Mouse (Mus musculus): Measurements from ENCODE around the gene Cnnm1.

Cnnm1 gene

DNA sequence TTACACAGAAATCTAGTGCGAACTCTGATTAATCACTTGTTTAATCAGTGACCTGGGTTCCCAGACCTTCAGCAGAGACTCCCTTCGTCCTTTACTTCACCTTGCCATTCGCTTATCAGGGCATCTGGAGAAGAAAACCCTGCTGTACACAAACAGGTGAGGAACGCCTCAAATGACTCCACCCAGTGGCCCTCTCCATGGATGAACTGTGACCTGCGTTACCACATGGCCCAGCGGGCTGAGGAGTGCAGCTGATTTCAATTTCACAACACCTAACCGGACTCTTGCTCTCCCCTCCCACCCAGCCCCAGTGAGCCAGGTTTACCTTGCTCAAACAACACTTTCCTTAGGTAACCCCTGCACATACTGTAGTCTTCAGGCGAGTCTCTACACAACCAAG, 73.6 kb downstream of the Cnnm1 start:
- DNase-seq = no peak

DNA sequence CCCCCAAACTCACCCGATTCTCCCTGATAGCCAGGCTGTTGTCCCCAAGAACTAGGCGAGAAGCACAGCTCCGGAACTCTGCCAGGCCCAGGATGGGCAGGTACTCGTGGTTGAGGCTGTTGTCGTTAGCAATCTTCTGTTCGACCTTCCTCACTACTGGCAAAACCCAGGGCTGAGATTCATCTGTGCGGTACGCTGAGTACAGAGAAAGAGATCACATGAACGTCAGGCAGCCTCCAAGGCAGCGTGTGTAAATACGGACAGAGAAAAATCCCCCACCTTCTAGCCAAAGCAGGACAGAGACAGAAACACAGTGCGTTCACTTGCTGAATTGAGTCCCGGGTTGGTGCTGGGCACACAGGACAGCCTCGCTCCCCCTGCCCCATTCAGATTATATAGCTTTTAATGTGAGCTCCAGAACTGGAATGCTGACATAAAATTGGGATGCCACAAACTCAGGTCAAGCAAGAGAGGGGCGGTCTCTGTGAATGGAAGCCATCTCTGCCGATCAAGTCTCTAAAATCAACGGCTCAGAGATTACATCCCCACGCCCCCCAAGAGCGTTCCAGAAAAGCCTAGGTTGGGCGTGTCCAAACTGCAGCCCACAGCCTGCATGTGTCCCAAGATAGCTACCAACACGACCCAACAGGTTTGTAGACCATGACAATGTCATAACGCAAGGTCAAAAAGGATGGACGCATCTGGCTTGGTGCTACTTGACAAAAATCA, 75.6 kb downstream of the Cnnm1 start:
- no peak for DNase-seq

DNA sequence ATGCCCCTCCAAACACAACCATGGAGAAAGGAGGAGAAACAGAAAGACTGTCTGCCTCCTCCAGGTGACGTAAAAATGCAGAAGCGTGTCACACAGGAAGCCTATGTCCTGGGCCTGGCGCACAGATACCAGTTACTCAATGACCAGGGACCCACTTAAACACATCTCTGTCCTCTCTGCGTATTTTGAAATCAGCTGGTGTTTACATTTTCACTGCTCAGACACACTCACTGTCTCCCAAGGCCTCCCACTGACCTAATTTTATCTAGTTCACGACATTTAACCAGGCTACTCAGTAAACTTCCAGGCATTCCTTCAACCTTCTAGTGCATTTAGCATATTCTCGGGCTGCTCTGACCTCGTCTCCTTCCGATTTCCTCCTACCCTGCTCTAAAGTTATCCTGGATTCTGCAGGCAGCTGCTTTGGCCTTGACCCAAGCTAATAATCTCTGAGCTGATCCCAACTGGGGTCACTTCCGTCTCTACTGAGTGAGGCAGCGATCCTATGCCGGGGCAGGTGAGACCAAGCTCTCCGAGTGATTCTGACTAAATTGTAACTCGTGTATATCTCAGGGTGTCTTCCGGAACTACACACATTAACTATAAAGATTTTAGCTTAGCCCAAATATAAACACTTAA, 76.3 kb downstream of the Cnnm1 start:
- no peak for DNase-seq

DNA sequence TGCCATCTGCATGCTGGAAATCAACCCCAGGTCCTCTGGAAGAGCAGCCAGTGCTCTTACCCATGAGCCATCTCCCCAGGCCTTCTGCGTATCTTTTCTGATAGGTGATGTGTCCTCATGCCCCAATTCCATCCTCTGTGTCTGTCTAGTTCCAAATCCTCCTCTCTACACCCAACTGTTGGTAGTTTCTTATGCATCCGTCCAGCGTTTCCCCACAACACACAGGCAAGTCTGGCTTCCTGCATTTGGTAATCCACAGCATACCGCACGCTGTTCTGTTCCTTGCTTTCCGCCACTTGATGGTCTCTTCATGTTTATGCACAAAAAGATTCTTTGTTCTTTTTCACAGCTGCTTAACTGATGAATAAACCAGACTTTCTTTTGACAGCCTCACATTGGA, 77.1 kb downstream of the Cnnm1 start:
- DNase-seq = no peak

DNA sequence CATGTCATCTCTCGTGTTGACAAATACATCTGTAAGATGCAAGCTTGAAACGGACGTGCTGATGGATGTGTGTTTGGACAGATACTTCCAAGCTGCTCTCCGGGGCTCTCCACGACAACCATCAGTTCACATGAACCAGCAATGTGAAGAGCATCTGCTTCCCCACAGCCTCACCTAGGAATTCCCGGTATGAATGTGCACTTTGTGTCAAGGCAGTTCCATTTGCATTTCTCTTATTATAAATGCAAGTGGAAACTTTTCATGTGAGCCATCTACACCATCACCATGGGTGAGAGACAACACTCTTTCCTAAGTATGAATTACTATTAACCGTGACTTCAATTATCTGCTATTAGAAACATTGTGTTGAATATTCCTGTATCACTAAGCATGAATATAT, 77.6 kb downstream of the Cnnm1 start:
- DNase-seq = no peak

DNA sequence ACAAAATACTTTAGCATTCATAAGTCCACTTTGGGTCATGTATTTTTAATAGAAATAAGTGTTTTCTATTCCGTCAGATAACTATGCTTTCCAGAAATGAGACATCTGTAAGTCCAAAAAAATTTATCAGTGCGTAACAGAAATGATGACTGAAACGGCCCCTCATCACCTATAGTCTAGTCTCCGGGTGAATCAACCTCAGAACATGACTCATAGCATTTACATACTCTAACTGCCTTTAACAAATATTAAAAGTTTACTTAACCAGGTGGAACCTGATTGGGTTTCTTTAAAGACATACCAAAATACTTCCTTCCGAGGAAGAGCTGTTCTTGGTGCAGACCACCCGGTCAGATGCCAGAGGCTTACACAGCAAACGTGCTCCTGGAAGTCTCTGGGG, 78.0 kb downstream of the Cnnm1 start:
- DNase-seq = no peak

DNA sequence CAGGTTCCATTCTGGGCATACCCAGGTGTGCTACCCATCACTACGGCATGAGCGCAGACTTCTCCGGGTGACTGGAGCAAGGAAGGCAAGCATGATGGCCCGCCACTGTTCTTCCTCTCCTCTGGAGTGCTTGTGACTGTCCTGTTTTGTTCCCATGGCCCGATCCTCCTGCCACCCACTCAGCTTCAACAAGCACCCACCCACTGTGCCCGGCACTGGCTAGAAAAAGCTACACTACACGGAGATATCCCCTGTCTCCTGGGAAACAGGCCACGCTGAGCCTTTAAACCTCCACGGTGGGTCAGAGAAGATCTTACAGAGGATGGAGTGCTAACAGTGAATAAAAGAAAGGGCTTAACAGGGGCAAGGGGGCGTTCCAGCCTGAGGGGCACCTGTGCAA, 79.0 kb downstream of the Cnnm1 start:
- no peak for DNase-seq

DNA sequence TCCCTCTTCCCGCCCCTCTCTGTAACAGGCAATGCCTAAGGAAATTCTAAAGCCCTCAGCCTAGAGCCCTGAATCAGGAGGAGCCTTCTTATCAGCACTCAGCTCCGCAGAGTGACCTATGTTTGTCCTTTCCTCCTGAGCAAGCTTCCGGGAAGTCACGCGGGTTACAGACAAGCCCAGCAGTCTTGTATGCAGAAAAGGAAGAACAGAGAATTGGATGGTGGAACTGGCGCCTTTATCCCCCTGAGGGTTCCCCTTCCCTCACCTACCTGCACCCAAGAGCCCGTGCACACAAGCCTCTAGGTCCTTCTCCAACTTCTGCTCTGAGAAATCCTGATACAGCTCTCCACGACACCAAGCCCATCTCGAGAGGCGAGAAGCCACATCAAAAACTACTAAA, 80.2 kb downstream of the Cnnm1 start:
- DNase-seq = no peak

DNA sequence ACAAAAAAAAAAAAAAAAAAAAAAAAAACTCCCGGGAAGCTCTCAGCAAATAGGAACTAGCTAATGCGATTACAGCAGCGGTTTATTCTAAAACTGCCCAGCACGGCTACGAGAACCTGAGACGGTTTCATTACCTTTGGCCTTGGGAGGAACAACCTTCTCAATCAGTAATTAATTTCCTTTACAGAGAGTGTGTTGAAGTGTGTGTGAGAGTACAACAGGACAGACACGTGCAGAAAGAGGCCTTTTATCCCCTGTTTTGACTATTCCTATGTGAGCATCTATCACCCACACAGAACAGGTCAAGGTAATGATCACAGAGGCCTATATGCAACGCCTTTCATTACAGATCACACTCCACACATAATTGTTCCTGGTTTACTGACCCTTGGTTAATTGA, 81.1 kb downstream of the Cnnm1 start:
- no peak for DNase-seq

DNA sequence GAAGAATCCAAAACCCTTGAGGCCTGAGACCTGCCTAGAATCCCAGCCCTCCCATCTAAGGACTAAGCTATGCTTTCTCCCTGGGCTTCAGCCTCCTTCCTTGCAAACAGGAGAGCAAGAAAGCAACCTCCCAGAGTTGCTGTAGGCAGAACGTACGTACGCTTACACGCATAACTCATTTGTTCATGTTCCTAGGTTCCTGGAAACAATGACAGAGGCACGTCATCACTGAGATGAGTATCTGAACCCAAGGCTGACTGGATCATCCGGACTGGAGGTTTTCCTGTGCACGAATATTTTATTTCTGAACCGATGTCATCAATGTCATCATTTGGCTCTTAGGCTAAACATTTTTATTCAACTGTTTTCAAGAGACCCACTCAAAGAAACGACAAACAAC, 81.8 kb downstream of the Cnnm1 start:
- DNase-seq = no peak

DNA sequence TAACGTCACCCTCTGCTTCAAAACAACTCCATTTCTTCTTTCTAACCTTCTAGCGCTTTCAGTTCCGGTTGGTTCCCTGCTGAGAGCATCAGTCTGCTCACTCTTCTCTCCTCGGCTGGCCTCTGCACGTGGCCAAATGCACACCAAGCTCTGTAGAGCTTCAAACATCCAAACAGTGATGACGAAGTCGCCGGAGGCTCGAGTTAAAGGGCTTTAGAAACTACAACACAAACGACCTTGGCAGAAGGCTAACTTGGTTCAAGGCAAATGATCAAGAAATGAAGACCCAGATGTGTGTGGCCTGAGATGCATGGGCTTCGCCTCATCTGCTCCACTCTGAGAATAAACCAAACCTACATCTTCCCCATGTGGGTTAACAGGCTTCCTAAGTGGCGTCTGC, 83.3 kb downstream of the Cnnm1 start:
- DNase-seq = peak; percentile 61

DNA sequence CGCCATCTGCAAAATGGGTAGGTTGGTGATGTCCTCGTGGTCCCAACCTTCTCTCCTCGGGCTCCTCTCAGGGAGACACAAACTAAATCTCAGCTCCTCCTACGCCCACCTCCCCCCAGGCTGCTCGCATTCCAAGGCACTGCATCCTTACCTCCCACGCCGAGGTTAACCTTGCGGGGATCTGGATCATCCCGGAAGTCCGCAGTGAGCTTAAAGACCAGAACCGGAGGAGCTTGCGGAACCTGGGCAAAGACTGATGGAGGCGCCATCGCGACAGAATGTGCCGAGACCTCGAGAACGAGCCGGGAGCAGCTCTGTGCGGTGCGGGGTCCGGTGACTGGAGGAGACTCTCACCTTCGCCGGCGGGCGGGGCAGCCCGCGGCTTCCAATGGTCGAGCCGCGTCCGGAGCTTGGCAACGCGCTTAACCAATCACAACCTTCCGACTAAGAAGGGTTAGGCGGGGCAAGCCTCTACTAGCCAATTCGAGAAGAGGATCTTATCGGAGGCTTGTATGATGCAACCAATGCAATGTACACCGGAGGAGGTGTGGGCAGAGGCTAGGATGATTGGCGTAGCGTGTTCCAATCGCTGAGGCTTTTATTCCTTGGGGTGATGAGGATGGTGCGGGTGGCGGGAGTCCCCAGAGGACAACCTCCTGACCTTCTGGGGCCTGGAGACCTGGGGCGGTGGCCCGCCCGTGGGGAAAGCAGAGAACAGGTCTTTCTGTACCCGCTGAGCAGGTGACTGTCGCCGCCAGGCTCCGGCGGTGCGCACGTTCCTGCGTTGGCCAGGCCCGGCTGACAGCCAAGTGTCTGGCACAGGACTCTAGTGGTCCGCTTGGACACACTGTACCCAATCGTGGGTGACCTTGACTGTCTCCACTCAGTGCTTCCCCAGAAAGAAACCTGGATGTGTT, 84.2 kb downstream of the Cnnm1 start, which contains the start of gene Got1:
TSS of gene Got1 (minus strand) at position 419 of the 917 bp plus-strand sequence.
- peak; percentile 96 for DNase-seq

DNA sequence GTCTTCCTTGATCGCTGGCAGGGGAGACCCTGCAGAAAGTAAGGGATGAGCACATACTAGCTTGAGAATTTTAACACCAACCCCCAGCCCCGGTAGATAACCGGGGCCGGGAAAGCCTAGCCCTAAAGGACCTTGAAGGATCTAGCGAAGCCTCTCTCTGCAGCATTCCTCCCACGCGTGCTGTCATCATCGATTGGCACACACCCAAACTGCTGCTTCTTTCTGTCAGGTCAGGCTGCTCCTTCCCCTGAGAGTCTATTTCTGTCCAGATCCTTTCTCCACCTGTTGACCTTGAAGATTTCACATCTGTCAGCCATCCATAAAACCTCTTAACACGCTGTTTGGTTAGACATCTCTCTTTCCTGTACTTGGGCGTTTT, 84.9 kb downstream of the Cnnm1 start:
- no peak for DNase-seq

DNA sequence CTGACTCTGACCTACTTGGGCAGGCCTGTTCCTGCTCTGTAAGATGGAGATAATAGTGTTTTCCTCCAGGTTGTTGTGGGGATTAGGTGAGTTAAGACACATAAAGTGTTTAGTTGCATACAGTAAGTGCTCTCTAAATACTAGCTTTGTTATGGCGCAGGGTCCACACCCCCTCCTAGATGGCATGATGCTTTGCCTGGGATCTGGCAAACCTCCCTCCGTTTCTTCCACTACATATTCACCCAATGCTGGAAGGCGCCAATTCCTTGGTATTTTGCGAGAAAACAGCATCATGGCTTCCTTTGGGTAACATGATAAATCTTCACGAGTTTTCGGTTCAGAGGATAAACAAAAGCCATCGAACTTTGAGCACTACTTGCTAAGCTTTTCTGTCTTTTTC, 85.3 kb downstream of the Cnnm1 start:
- DNase-seq = no peak

DNA sequence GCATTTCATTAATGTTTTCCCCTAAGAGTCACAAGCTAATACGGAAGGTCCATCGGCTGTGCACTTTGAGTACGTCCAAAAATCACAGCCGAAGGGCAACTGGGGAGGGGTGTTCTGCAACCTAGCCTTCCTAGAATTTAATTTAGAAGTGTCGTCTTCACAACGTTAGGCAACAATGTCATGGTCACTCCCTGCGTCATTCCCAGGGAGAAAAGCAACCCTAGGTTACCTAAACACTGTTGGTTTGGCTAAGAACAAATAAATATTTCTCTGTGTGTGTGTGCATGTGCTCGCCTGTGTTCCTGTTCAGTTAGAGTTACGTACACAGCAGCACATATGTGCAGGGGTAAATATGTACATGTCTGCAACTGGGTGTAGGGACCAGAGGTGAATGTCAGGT, 85.8 kb downstream of the Cnnm1 start:
- no peak for DNase-seq

DNA sequence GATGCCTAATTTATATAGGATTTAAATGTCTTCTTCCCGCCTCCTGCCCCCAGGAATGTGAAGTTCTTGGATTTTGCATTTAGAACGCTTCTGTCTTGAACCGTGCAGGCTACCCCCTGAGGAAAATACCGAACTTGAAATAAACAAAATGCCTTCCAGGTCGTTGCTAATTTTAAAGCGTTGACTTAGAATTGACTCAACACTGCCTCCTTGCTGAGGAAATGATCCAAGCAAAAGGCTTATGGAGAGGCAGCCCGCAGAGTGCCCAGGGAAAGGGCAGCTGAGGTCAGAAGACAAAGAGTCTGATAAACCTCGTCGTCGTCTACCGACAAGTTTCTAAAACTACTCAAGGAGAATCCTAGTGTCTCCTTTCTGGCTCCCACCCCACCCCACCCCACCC, 86.9 kb downstream of the Cnnm1 start:
- DNase-seq = no peak

DNA sequence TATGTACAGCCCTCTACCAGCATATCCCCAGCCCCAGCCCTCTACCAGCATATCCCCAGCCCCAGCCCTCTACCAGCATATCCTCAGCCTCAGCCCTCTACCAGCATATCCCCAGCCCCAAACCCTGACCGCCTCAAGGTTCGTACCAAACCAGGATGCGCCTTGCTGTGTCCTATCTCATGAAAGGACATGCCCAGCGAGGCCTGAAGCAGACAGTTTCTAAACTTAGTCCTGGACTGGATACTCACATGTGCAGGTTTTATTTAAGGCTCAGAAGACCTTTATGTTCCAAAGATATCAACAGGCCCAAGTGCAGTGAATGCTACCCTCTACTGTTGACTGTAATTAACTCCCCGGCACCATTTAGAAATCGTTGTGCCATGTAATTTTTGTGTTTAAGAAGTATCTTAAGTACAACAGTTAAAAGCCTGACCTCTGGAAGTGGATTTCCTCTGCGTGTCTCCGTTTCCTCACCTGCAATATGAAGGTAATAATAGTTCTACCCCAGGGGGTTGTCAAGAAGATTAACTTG, 87.9 kb downstream of the Cnnm1 start:
- no peak for DNase-seq

DNA sequence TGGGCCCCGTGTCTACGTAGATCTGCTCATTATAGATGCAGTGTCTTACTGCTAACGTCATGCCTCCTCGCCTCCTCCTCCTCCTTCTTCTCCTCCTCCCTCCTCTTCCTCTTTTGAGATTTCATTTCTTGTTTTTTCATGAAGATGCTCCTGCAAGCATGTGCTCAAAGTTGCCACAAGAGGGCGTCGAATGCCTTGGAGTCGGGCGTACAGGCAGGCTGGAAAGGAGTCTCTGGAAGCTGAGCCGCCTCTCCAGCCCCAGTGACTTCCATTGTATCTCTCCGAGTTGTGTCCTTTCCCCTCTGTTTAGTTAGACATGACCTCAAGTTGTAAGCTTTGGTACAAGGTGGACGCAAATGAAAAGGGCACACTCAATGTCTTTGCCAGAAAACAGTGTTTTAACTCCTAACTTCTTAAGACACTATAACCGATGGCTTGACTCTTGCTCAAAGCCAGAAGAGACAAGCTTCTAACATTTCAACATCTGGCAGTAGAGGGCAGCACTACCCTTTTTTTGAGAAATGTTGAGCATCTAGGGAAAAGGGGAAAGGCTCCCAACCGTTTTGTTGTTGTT, 90.0 kb downstream of the Cnnm1 start:
- peak; percentile 64 for DNase-seq

DNA sequence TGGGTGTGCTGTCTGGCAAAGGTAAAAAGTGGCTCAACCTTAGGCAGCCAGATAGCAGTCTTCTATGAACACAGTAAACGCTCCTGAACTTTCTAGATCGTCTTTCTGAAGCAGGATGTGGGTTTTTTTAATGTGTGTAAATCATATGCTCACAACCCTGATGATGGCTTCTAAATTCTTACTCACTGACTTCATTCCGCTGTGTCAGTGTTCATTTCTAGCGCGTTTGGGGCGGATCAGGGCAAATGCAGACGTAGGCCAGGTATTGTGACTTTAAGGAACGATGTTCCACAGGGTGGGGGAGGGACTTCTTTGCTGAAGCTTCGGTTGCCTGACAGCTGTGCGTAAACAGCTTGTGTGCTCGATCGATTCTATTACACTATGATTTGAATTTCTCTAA, 90.7 kb downstream of the Cnnm1 start:
- no peak for DNase-seq

DNA sequence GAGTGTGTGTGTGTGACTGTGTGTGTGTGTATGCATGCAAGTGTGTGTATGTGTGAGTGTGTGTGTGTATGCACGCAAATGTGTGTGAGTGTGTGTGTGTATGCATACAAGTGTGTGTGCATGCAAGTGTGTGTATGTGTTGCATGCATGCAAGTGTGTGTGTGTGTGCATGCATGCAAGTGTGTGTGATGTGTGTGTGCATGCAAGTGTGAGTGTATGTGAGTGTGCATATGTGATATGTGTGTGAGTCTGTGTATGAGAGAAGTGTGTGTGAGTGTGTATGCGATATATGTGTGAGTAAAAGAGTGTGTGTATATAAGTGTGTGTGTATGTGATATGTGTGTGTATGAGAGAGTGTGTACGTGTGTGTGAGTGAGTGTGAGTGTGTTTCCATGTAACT, 95.1 kb downstream of the Cnnm1 start:
- DNase-seq = no peak

DNA sequence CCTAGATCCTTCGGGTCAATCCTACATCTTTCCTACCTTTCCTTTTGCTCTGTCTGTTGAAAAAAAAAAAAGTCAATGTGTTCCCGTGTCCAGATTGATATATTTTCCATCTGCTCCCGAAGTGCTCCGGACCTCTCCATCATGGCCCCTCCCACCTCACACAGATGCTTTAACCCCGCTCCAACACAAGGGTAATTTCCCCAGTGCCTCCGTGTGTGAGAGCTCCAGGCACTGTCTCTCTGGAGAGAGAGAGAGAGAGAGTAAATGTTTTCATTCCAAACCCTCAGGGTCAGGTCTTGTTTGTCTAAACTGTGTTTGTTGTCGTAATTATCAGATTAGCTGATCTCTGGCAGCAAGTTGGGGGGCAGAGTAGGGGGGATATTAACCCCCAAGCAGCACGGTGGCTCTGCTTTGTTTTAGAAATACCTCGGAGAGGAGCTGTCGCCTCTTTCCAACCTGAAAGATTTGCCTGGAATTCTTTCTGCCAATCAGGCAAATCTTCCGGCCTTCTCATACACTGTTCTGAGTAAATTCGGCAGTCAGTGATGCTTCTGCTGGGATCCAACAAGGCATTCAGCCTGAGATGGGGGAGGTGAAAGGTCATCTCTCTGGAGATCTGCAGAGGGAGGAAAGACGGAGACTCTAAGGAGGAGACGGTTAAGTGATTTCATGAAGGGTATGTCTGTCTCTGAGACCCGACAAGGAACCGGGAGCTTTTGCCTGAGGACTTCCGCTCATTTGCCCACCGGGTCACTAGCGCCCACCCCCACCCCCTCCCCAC, 106.3 kb downstream of the Cnnm1 start:
- no peak for DNase-seq
